Mouse (Mus musculus) gastrocnemius, adult 8-10 months (tissue): ENCODE data around the gene Sorcs2. TPM values are rescaled to one million over a fixed set of nuclear protein-coding genes. Genes with fewer than 3 reads are reported as not detected.

Experiments
- DNase-seq, 2 experiments: peaks; one replicate each; pipeline ENCODE4 v3.0.0; 2022; ENCODE audit warnings: low spot score in 2 of 2
- total RNA-seq, 4 experiments: library from RNA; stranded (reverse); gene quantifications; 2 replicates each; pipeline ENCODE4 v1.2.4; 2022

The Sorcs2 gene
- total RNA-seq, result 1 to 10 TPM in 3 of 4 experiments, under 1 TPM in 1; 0.92 to 2.3 (median 1.2) TPM

DNA sequence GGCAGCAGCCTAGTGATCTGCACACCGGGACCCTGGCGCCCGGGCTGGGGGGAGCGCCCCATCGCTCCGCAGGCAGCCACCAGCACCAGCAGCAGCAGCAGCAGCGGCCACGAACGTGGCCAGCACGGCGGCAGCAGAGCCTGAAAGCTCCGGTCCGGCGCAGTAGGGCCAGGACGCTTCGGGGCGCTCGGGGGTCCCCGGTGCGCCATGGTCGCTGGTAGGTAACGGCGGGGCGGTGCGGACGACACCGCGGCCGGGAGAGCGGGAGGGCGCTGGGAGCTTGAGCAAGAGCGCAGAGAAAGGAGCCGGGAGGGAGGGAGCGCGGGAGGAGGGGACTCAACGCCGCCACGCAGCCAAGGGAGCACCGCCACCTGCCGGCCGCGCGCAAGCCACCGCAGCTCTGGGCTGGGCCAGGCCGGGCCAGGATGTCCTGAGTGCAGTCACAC lies at the start of gene Sorcs2:
Gene Sorcs2 (minus strand): TSS at position 303 of the 446 bp plus-strand sequence.
- peak; percentile 68 to 73 for DNase-seq

DNA sequence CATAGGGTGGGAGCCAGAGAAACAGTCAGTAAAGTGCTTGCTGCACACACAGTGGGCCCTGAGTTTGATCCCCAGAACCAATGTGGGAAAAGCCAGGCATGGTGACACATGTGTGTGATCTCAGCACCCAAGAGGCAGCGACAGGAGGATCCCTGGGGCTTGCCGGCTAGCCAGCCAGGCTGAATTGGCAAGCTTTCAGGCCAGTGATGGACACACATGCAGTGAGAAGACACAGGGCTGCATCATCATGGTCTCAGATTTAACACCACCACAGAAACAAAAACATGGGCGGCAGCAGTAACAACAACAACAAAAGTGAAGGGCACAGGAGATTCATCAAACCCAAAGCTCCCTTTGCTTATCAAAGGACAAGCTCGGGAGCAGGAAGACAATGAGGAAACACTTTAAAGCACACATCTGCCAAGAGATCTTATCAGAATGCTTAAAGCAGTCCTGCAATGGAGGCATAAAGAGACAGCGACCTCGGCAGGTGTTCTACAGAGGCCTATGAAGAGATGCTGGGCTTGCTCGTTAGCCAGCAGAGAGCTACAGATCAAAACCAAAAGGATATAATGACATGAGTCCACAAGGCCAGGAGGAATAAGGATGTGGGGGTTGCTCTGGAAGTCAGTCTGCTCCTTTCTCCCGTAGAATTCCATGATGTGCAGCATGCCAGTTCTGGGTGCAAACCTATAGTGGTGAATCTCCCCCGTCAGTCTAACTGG lies 48.4 kb upstream of the Sorcs2 start:
- no peak for DNase-seq

DNA sequence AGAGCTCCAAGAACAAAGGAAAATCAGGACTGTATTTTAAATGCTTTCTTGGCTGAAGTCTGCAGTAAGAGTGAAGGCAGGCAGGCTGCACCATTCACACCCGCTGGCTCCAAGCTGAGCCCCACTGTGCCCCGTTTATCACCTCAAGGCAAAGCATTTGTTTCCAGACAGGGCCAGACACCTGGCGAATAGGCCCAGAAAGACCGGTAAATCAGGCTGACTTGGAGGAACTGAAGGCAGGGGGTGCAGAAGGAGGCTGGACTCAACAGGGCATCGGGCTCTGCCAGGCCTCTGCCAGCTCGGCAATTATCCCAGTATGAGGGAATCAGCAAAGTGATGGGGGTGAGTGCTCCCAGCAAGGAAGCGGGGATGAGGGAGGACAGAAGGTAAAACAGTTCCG lies 47.1 kb upstream of the Sorcs2 start:
- no peak for DNase-seq

DNA sequence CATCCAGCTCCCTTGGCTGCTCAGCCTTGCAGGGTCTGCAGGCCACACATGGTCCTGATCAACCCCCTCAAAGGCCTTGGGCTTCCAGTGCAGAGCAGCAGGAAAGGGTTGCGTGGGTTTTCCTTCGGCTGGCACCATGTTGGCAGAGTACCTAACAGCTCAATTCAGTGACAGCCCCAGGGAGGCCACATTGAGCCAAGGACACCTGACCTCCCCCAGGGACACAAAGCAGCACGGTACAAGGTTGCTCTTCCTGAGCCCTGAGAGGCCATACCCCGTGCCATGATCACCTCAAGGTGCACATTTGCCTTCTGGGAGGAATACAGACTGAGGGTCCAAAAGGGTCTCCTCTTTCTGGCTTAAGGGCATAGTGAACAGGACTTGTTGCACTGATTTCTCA lies 46.7 kb upstream of the Sorcs2 start:
- DNase-seq, result no peak

DNA sequence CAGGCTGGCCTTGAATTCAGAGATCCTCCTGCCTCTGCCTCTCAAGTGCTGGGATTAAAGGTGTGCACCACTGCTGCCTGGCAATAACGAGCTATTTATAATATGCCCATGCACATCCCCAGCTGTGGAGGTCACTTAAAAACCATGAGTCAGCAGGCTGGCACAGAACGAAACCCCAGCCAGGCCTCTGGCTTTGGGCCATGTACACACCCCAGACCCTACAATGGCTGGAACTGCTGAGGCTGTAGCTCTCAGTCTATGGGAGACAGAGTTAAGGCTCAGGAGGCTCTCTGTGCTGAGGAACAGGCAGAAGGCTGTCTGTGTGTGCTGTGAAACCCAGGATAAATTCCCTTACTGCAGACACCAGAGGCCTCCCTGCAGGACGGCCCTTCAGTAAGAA lies 42.8 kb upstream of the Sorcs2 start:
- DNase-seq, result no peak

DNA sequence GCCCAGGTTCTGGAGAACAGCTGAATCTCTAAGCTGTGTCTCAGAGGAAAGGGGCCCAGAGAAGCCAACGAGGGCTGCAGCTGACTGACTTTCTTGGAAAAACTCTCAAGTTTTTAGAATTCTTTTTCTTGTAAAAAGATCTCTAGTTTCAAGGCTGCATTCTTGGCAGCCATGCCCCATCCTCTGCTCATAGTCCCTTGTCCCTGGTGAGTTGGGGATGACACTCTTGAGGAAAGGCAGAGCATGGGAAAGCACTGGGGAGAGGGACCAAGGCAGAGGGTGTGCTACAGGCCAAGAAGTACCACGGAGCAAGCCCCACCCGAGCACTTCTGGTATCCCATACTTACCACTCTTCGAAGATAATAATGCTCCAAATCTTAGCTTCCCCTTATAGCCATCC lies 38.9 kb upstream of the Sorcs2 start:
- peak in 1 of 2 experiments; percentile 8 for DNase-seq

DNA sequence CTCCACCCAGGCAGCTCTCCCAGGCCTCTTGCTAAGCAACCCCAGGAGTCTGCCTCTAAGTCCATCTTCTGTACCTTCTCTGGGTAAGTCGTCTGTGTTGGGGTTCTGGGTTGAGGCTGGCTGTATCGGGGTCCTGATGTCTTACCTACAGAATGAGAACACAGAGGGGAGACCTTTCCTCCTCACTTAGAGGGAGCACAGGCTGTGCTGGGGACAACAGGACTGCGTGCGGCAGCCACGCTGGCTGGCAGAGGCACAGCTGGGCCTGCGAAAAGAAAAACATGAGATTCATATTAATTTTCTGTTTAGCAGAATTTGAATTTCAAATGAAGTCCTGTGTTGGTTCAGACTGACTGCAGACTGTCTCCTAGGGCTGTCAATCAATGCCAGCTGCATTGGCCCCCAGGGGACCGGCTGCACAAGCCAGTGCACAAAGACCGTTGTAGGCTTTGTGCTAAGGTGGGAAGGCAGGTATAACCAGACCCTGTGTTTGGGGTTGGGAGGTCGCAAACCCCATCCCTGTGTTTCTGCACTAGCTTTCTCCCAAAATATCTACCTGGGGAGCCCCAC lies 36.5 kb upstream of the Sorcs2 start:
- no peak for DNase-seq

DNA sequence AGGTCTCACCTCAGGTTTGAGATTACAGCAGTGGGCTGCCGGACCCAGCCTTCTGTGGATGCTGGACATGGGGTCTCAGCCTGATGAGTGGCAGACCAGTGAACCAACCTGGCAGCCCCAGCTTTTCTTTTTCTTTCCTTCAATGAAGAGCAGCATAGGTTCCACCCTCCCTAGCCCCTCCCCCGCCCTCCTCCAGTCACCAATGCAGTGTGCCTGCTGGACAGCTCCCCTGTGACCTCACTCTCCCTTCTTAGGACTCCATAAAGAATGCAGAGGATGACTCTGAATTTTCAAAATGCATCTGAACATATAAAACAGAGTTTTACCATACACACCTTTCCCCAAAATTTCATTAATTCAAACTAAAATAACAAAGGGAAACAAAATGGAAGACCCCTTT lies 33.8 kb upstream of the Sorcs2 start:
- DNase-seq, result no peak

DNA sequence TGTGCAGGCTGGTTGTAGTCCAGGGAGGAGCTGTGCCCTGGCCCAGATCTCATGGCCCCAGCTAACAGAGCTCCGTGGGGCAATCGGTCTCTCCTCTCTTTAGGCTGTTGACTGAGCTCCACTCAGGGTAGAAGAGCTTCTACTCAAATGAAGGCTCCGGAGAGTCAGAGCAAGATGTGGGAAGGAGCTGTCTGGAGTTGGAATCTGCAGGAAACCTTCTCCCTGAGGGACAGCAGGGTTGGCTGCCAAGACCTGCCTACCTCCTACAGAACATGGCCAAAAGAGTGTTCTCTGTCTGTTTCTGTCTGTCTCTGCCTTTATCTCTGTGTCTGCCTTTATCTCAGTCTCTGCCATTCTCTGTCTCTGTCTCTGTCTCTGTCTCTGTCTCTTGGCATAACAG lies 31.6 kb upstream of the Sorcs2 start:
- no peak for DNase-seq

DNA sequence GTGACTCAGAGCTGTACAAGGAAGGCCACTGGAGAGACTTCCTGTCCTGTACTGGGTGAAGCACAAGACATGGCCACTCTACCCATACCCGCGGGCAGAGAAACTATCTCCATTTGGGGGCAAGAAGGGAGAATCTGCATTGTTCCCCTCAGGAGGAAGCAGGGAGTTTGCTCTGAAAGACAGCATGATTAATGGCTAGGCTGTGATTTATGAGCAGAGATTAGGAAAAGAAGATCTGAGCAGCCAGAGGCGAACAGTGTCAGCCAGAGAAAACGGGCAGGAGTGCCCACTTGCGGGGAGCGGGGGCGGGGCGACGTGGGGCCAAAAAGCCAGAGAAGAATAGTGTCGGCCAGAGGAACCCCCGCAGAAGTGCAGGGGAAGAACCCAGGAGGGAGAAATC lies 29.9 kb upstream of the Sorcs2 start:
- no peak for DNase-seq

DNA sequence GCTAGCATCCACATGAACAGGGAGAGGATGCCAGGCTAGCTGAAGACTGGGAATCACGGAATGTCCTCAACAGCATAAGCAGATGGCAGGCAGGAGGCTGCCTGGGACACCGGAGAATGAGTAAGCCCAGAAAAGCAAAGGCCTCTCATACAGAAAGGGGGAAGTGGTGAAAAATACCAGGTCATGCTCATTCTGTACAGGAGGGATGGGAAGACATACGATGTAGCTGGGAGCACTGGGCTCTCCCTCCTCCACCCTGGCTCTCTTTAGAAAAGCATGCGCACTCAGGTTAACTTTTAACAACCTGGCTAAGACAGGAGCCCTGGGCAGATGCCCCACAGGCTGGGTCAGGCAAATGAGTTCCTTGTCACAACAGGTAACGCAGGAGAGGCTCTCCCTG lies 28.5 kb upstream of the Sorcs2 start:
- DNase-seq, result no peak

DNA sequence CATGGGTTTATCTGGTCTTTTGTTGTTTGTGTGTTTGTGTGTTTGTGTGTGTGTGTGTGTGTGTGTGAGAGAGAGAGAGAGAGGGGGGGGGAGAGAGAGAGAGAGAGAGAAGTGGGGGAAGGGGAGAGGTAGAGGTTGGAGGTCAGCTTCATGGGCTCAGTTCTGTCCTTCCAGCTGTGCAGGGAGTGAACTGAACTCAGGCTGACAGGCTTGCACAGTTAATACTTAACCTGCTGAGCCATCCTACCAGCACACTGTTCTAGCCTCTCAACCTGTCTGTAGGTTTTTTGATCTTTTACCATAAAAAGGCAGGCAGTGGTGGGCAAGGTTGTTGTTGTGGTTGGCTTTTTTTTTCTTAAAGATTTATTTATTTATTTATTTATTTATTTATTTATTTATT lies 26.7 kb upstream of the Sorcs2 start:
- no peak for DNase-seq

DNA sequence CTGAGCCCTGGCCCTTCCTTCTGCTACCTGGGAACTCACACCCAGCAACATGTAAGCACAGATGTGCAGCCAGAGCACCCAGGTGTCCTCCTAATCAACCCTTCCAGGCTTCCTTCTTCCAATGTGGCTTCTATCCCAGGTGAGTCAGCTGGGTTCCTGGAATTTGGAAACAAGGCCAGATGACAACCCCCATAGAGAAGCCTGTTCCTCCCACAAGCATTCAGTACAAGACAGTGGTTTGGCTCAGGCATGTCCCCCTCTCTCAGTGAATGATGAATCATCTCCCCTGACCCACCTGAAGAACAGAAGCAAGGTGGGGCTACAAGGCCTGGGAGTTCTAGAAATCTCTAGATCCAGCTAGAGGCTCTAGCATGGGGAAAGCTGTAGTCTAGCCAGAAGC lies 24.8 kb upstream of the Sorcs2 start:
- DNase-seq, result no peak

DNA sequence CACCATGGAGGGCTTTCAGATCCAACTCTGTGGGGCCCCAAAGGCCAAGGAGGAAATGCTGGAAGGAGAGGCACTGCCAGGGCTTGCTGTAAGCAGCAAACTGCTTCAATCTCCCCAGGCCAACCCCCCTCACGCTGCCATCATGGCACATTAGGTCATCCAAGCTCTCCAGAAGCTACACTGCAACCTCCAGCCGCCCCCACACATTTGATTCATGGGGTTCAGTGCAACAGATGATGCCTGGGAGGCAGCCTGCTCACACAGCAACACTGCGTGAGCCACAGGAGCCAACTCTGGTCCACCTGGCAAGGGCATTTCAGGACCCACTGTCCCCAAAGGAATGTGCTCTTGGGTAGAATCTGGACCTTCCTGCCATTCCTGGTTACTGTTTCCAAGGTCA lies 21.9 kb upstream of the Sorcs2 start:
- no peak for DNase-seq

DNA sequence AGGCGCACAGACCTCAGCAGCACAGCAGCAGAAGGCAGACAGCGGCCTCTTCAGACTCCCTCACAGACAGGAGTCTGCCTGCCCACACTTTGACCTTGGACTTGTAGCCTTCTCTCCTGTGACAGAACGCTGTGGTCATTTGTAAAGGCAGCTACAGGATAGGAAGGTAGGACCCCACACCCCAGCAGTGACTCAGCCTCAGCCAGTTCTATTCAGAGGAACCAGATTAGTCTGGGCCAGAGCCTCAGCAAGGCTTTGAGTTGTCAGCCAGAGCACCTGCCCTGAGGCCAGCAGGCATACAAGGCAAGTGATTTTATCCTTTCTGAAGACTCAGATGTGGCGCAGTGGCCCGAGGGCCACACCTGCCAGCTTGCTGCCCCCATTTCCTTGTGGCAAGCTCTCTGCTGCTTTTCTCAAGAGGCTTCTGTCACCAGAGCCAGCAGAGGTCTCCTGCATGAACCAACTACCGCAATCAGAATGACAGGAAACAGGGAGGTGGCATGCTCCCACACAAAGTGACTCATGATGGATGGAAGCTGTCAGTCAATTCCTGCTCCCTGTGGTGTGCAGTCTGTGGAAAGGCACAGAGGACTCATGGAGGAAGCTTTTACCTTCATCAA lies 16.9 kb upstream of the Sorcs2 start:
- no peak for DNase-seq

DNA sequence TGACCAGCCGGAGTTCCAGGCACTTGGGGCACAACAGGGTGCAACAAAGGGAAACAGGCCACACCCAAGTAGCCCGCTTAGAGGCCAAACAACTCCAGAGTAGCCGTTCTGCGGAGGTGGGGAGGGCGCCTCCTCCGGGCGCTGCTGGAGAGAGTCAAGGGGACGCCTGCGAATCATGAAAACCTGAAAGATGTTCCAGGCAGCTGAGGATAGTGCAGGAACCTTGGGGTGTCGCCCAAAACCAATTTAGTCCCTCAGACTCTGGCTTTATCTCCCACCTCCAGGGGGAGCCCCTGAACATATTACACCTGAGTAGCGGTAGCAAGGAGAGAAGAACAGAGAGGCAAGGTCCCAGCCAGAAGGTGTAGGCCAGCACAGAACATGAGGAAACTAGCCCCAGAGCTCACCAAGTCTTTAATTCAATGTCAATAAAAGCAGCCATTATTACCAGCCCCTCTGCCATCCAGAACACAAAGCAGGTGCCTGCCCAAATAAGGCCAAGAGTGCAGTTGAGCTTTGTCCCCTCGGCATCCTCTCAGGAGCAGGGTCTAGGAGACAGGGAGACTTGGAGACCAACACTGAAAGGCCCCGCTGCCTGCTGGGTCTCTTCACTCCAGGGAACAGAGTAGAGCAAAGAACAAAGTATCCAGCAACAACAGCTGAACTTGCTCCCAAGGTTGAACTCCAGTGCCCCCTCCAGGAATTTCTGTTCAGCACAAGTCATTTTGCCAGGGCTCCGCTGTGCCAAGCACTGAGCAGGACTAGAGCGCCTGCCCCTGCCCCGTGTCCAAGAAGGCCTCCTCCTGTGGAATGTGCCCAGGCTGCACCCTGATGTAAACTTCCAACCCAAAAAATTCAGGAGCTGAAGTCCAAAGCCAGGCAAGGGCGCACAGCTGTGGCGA lies 775 bp upstream of the Sorcs2 start:
- DNase-seq, result peak; percentile 45 to 57

DNA sequence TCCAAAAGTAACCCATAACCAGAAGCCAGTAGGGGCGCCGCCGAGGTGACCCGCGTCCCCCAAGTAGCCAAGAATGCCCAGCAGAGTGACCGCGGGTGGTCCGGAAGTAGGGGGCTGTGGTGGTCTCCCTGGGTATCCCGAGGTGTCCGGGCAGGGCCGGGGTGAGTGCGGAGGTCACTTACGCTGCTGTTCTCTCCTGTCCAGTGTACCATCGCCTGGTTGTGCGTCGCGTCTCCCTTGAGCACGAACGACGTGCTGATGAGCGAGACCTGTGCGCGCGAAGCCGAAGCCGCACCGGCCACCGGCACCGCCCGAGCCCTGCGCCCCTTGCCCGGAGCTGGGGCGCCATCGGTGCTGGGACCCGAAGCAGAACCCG lies 567 bp downstream of the Sorcs2 start:
- DNase-seq, result no peak

DNA sequence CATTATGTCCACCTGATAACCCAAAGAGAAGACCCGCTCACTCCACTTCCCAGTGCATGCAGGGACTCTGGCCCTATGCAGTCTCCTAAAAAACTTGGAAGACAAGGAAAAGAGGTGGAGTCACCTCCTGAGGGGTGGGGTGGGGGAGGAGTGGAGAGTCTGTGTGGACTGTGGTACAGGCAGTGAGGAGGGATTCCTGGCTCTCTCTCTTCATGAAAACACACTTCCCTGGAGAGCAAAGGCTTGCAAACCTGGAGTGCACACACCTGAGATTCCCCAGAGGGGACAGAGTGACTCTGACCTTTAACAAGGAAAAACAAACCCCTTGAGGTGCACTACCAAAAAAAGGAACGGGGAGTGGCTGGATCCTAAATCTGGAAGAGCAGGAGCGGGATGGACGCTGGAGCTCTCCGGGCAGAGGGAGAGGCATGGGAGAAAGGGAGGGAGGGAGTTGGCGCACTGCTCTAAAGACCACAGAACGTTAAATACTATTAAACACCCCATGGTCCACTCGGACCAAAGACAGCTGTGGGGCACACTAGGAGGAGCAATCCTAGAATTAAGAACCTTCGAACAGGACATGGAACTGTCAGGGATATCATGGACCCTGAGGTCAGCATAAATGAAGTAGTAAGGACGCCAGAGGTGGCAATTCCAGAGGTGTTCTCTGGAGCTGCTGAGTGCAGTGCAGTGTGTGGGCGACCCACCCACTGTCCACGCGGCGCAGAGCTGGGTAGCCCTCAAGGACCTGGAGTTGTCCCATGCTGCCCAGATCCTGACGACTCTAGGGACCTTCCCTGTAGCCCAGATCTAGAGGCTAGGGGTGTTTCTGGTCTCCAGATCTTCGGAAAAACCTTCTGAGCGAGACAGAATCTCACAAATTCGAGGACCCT lies 1.2 kb downstream of the Sorcs2 start:
- no peak for DNase-seq

DNA sequence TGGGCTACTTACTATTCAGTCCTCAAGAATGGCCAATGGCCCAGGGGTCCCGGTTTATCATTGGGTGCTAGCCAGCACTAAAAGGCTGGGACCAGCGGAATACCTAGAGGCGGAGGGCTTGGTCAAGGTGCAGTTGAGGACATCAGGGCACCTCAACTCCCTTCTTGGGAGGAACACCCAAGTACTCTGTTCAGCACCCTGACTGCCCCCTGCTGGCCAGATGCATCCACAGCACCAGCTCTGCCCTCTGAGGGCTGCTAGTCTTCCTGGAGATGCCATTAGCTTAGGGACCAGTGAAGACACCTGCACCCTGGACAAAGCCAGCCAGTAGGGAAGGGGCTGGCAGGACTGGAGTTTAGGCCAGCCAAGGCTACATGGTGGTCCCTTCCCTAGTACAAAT lies 1.9 kb downstream of the Sorcs2 start:
- DNase-seq, result peak; percentile 62 to 72

DNA sequence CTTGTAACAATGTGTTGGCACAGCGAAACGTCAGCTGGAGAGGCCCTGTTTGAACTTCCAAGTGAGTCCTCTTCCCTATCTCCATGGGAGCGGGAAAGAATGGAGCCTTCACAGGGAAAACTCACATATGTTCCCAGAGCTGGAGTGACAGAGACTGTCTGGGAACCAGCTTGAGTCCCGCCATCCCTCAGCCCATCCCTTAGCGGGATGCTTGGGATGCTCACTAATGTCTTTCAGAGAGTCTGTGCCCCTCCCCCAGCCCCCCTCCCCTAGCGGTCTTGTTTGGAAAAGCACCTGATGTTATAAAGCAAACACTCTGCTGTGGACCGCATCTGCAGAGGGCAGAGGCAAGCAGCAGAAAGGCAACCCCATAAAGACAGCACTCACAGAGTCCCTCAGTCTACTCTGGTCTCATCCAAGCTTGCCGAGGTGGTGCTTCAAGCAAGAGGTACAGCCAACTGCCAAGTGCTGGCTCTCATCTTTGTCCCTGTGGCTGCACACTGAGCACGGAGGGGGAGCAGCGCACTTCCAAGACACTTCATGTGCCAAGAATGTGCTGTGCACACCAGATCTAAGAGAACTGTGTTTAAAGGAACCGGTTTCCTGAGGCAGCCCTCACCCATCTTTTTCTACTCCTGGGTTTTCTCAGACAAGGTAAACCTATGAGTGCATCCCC lies 3.0 kb downstream of the Sorcs2 start:
- DNase-seq, result no peak
